Mouse (Mus musculus) spleen, postnatal 0 days (tissue): Measurements from ENCODE around the gene Gemin6. TPM values are rescaled to one million over a fixed set of nuclear protein-coding genes. Genes with fewer than 3 reads are reported as not detected.

Source experiments
- polyA plus RNA-seq: library from polyadenylated mRNA; unstranded; fragments of >200 nt; fragmentation: Nextera tagmentation; extraction: Ambion mirVana; gene quantifications from 2 replicates; pipeline ENCODE4 v1.2.1, GENCODE M21; 2015

Gene Gemin6
- polyA plus RNA-seq = 38.2 and 39.0 TPM in 2 replicates

GRCm38 (mm10) chr17:80224326-80225116 is at the start of gene Gemin6:
TSS of gene Gemin6 (plus strand) at chr17:80224441.

GRCm38 (mm10) chr17:80206671-80207581 is 17.3 kb upstream of the Gemin6 start, which contains the start of the genes Srsf7 and Ttc39d:
TSS of gene Srsf7 (minus strand) at chr17:80207307.
TSS of gene Ttc39d (plus strand) at chr17:80207460.

Other genes starting within 250 kb of the Gemin6 start
- gene Hnrnpll, start 162.1 kb upstream of the Gemin6 start, polyA plus RNA-seq = 33.0 and 33.6 TPM in 2 replicates
- gene Galm, start 97.0 kb upstream of the Gemin6 start, polyA plus RNA-seq = 4.1 and 6.1 TPM in 2 replicates
- gene Srsf7, start 17.1 kb upstream of the Gemin6 start, polyA plus RNA-seq = 345 and 353 TPM in 2 replicates
- gene Ttc39d, start 17.0 kb upstream of the Gemin6 start, polyA plus RNA-seq = 0.05 TPM in 2 replicates
- 7.7 and 10.4 TPM in 2 replicates for gene Morn2, start 65.8 kb downstream of the Gemin6 start, polyA plus RNA-seq
- gene Dhx57, start 66.0 kb downstream of the Gemin6 start, polyA plus RNA-seq = 3.2 and 3.6 TPM in 2 replicates
- 0.81 and 1.0 TPM in 2 replicates for gene Arhgef33, start 83.0 kb downstream of the Gemin6 start, polyA plus RNA-seq
- gene Gm10190, start 149.1 kb downstream of the Gemin6 start, polyA plus RNA-seq = 1.2 and 1.4 TPM in 2 replicates